Mouse (Mus musculus) liver, embryonic 14.5 days (tissue): Measurements from ENCODE around the gene Arf1.

ENCODE experiments used
- CTCF ChIP-seq: IDR thresholded peaks from 2 replicates; pipeline ENCODE4 v1.5.1; 2016; ENCODE audit warnings: antibody characterized with exemption, low read depth, control low read depth
- EP300 ChIP-seq: IDR thresholded peaks from 2 replicates; pipeline ENCODE4 v1.6.1; 2016; ENCODE audit warnings: antibody characterized with exemption, low read depth

GRCm38 (mm10) chr11:59196230-59196629 is 31.8 kb downstream of the Arf1 start:
- TF ChIP-seq CTCF (no peak), EP300 (no peak)
